Mouse (Mus musculus) liver, embryonic 14 days (tissue): Measurements from ENCODE around the gene Crp. TPM values are rescaled to one million over a fixed set of nuclear protein-coding genes. Genes with fewer than 3 reads are reported as not detected.

Experiments
- polyA plus RNA-seq: library from polyadenylated mRNA; depleted of rRNA; stranded (reverse); fragments of >200 nt; gene quantifications from 2 replicates; pipeline ENCODE4 v1.2.3, GENCODE M21; 2012; rRNA removed

Gene Crp
- 11.7 and 13.0 TPM in 2 replicates for polyA plus RNA-seq

GRCm38 (mm10) chr1:172697844-172698243 lies at the start of gene Crp:
Gene Crp (plus strand): TSS chr1:172698055.

Other genes starting within 250 kb of the Crp start
- 0.90 and 1.3 TPM in 2 replicates for gene Slamf9, start 222.7 kb upstream of the Crp start, polyA plus RNA-seq
- 1.5 and 1.6 TPM in 2 replicates for gene Igsf9, start 216.3 kb upstream of the Crp start, polyA plus RNA-seq
- 73.2 and 82.2 TPM in 2 replicates for gene Tagln2, start 198.0 kb upstream of the Crp start, polyA plus RNA-seq
- gene Cfap45, start 177.3 kb upstream of the Crp start, polyA plus RNA-seq, result 0.23 and 0.29 TPM in 2 replicates
- 0.02 TPM in 1 of 2 replicates, not detected in the other for gene Vsig8, start 142.1 kb upstream of the Crp start, polyA plus RNA-seq
- gene Slamf8, start 107.5 kb upstream of the Crp start, polyA plus RNA-seq, result 0.05 and 0.06 TPM in 2 replicates
- not detected in 2 replicates for gene Fcrl6, start 95.5 kb upstream of the Crp start, polyA plus RNA-seq
- 3.6 and 3.7 TPM in 2 replicates for gene Dusp23, start 65.1 kb upstream of the Crp start, polyA plus RNA-seq
- 11.4 and 14.2 TPM in 2 replicates for gene Apcs, start 197.0 kb downstream of the Crp start, polyA plus RNA-seq